Mouse (Mus musculus) MEL (cell line): ENCODE data around the gene Erlin1.

ENCODE experiments used
- CTCF ChIP-seq, 3 experiments: IDR thresholded peaks in 2 of 3; conservative IDR thresholded peaks in 1 of 3; 2 replicates each; pipeline ENCODE4 v1.5.1; 2011 to 2012; ENCODE audit warnings: low read length in 3 of 3, low read depth in 2 of 3, mild to moderate bottlenecking in 2 of 3, improper control_type of control experiment in 1 of 3, inconsistent platforms in 1 of 3, mixed read lengths in 1 of 3, moderate library complexity in 1 of 3; ENCODE audit not compliant: control insufficient read depth in 1 of 3, insufficient read depth in 1 of 3, poor library complexity in 1 of 3, severe bottlenecking in 1 of 3
- E2F4 ChIP-seq: IDR thresholded peaks from 2 replicates; pipeline ENCODE4 v1.6.1; 2011; ENCODE audit warnings: low read depth, low read length, improper control_type of control experiment, borderline replicate concordance
- GATA1 ChIP-seq: IDR thresholded peaks from 2 replicates; pipeline ENCODE4 v1.6.1; 2011; ENCODE audit warnings: low read depth, low read length, improper control_type of control experiment
- MAX ChIP-seq: IDR thresholded peaks from 2 replicates; pipeline ENCODE4 v1.6.1; 2011; ENCODE audit warnings: low read length, improper control_type of control experiment
- SIN3A ChIP-seq: IDR thresholded peaks from 2 replicates; pipeline ENCODE4 v1.6.1; 2012; ENCODE audit warnings: low read length, improper control_type of control experiment, inconsistent platforms

- no peak for TF ChIP-seq MAX
- TF ChIP-seq E2F4, result no peak
- no peak for TF ChIP-seq CTCF (IDR thresholded peaks at IDR 0.05 in 2 of 3, conservative IDR thresholded peaks at IDR 0.05 in 1 of 3; ENCODE audit: control insufficient read depth in 1 of 3, insufficient read depth in 1 of 3, low read depth in 2 of 3, low read length in 3 of 3, poor library complexity in 1 of 3, severe bottlenecking in 1 of 3)
- no peak for TF ChIP-seq SIN3A
- TF ChIP-seq GATA1, result no peak
Observed at GRCm38 (mm10) chr19:44086278-44086677, 16.7 kb upstream of the Erlin1 start.
